In the genomic region with DNA sequence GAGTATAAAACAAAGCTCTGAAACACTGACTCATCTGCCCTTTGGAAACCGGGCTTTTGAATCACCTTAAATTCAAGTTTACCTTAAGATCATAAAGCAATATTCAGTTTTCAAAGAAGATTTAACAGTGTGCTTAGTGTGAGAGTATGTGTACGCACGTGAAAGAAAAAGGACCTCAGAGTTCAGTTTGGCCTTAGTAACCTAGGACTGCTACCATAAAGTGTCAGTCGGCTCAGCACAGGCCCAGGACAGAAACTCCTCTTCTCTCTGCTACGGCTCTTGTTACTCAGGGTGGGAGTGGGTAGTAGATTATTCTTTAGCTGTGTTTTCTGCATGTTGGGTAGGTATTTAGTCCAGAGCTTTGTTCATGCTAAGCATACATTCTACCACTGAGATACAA, we compare ENCODE assay signal across 44 mouse cellular contexts. TPM values are rescaled to one million over a fixed set of nuclear protein-coding genes. Genes with fewer than 3 reads are reported as not detected.
"Had no signal": no experiment of that assay in that cellular context is flagged by ENCODE, and none has a peak within 500 bp of the region (broad histone marks: within the 10 kb centered on the region; RNA-seq: fewer than 3 reads in every experiment).

No protein-coding gene starts in this region.

- H3K27me3 ChIP-seq: limb, embryonic 12.5 days; limb, embryonic 13.5 days; limb, embryonic 15.5 days; liver, embryonic 12.5 days; liver, embryonic 13.5 days; liver, embryonic 15.5 days; lung, embryonic 15.5 days; megakaryocyte, embryonic 14.5 days; midbrain, embryonic 12.5 days; midbrain, embryonic 13.5 days; midbrain, embryonic 15.5 days; neural tube, embryonic 12.5 days; neural tube, embryonic 13.5 days had no signal

- H3K9ac ChIP-seq: limb, embryonic 12.5 days; limb, embryonic 13.5 days; limb, embryonic 15.5 days; liver, embryonic 12.5 days; liver, embryonic 13.5 days; liver, embryonic 14.5 days; liver, embryonic 15.5 days; liver, postnatal 0 days; lung, embryonic 14.5 days; lung, embryonic 15.5 days; midbrain, embryonic 12.5 days; midbrain, embryonic 13.5 days; midbrain, embryonic 15.5 days; neural tube, embryonic 12.5 days; neural tube, embryonic 13.5 days had no signal

- H3K27ac ChIP-seq: limb, embryonic 10.5 days; limb, embryonic 12.5 days; limb, embryonic 13.5 days; limb, embryonic 15.5 days; liver, embryonic 12.5 days; liver, embryonic 13.5 days; liver, embryonic 14.5 days; liver, embryonic 15.5 days; lung, embryonic 15.5 days; macrophage; midbrain, embryonic 10.5 days; midbrain, embryonic 12.5 days; midbrain, embryonic 13.5 days; midbrain, embryonic 15.5 days; neural tube, embryonic 12.5 days; neural tube, embryonic 13.5 days had no signal

- H3K4me3 ChIP-seq: limb, embryonic 10.5 days; limb, embryonic 12.5 days; limb, embryonic 13.5 days; limb, embryonic 15.5 days; liver, embryonic 12.5 days; liver, embryonic 13.5 days; liver, embryonic 15.5 days; lung, embryonic 15.5 days; megakaryocyte, embryonic 14.5 days; midbrain, embryonic 10.5 days; midbrain, embryonic 12.5 days; midbrain, embryonic 13.5 days; midbrain, embryonic 15.5 days; myocyte; neural tube, embryonic 12.5 days; neural tube, embryonic 13.5 days had no signal

- H3K4me2 ChIP-seq: limb, embryonic 12.5 days; limb, embryonic 13.5 days; limb, embryonic 15.5 days; liver, embryonic 11.5 days; liver, embryonic 12.5 days; liver, embryonic 13.5 days; liver, embryonic 15.5 days; lung, embryonic 14.5 days; lung, embryonic 15.5 days; midbrain, embryonic 11.5 days; midbrain, embryonic 12.5 days; midbrain, embryonic 13.5 days; midbrain, embryonic 15.5 days; neural tube, embryonic 12.5 days; neural tube, embryonic 13.5 days had no signal

- H3K9me3 ChIP-seq: limb, embryonic 10.5 days; limb, embryonic 12.5 days; limb, embryonic 13.5 days; limb, embryonic 15.5 days; liver, embryonic 12.5 days; liver, embryonic 13.5 days; liver, embryonic 15.5 days; lung, embryonic 15.5 days; megakaryocyte, embryonic 14.5 days; midbrain, embryonic 10.5 days; midbrain, embryonic 12.5 days; midbrain, embryonic 13.5 days; midbrain, embryonic 15.5 days; neural tube, embryonic 12.5 days; neural tube, embryonic 13.5 days had no signal

- H3K4me1 ChIP-seq: limb, embryonic 10.5 days; limb, embryonic 12.5 days; limb, embryonic 13.5 days; limb, embryonic 15.5 days; liver, embryonic 12.5 days; liver, embryonic 13.5 days; liver, embryonic 15.5 days; lung, embryonic 15.5 days; midbrain, embryonic 10.5 days; midbrain, embryonic 12.5 days; midbrain, embryonic 13.5 days; midbrain, embryonic 15.5 days; neural tube, embryonic 12.5 days; neural tube, embryonic 13.5 days had no signal

- H3K36me3 ChIP-seq: liver, embryonic 12.5 days; liver, embryonic 13.5 days; midbrain, embryonic 10.5 days; midbrain, embryonic 12.5 days; midbrain, embryonic 13.5 days; midbrain, embryonic 15.5 days; neural tube, embryonic 12.5 days had no signal

- ATAC-seq: liver, embryonic 12.5 days; liver, postnatal 0 days; lung, postnatal 0 days; midbrain, embryonic 13.5 days; midbrain, embryonic 15.5 days; midbrain, embryonic 16.5 days had no signal

- DNase-seq: left cerebral cortex, postnatal 4 days; liver; liver, embryonic 13.5 days; liver, postnatal 0 days; lung, adult 18-20 months; lung, adult 2 months; lung, embryonic 14.5 days; lung, postnatal 10 days; lung, postnatal 14 days; lung, postnatal 36 days; lung, postnatal 4 days; midbrain, embryonic 14.5 days had no signal

RNA-seq across cellular contexts. Expression of gene Lpcat2b, which starts 18.3 kb away (rescaled TPM):
- total RNA-seq: left cerebral cortex, postnatal 4 days; liver, adult 2 months; megakaryocyte progenitor cell, adult 5-6 weeks; megakaryocyte, adult 5-6 weeks; megakaryocyte-erythroid progenitor cell, adult 5-6 weeks; midbrain, postnatal 0 days; monocyte, adult 5-6 weeks had no signal
- polyA plus RNA-seq: limb, embryonic 10.5 days; limb, embryonic 11.5 days; limb, embryonic 12.5 days; limb, embryonic 13.5 days; limb, embryonic 14.5 days; limb, embryonic 15.5 days; liver, adult 2 months; liver, embryonic 11.5 days; liver, embryonic 12.5 days; liver, embryonic 13.5 days; liver, embryonic 14.5 days; liver, embryonic 15.5 days; liver, embryonic 16.5 days; liver, postnatal 0 days; lung, embryonic 14.5 days; lung, embryonic 15.5 days; lung, embryonic 16.5 days; lung, postnatal 0 days; macrophage; midbrain, embryonic 10.5 days; midbrain, embryonic 11.5 days; midbrain, embryonic 12.5 days; midbrain, embryonic 13.5 days; midbrain, embryonic 14.5 days; midbrain, embryonic 15.5 days; midbrain, embryonic 16.5 days; midbrain, postnatal 0 days; myocyte; neural tube, embryonic 11.5 days; neural tube, embryonic 12.5 days; neural tube, embryonic 13.5 days had no signal

RNA-seq across cellular contexts. Expression of gene Ephx4, which starts 47.1 kb away (rescaled TPM):
- total RNA-seq: megakaryocyte progenitor cell, adult 5-6 weeks; megakaryocyte, adult 5-6 weeks; megakaryocyte-erythroid progenitor cell, adult 5-6 weeks; monocyte, adult 5-6 weeks had no signal
- polyA plus RNA-seq: liver, adult 2 months; liver, embryonic 12.5 days; liver, embryonic 16.5 days; macrophage; myocyte had no signal

RNA-seq across cellular contexts. Expression of gene Gm42669, which starts 57.8 kb away (rescaled TPM):
- polyA plus RNA-seq: liver, adult 2 months; liver, embryonic 12.5 days; liver, embryonic 16.5 days had no signal
